Mouse (Mus musculus): ENCODE data around the gene Unc13d. TPM values are rescaled to one million over a fixed set of nuclear protein-coding genes. Genes with fewer than 3 reads are reported as not detected.

Unc13d gene
- total RNA-seq, 2 experiments from 2014 or later = 1.3 to 2.1 TPM

DNA sequence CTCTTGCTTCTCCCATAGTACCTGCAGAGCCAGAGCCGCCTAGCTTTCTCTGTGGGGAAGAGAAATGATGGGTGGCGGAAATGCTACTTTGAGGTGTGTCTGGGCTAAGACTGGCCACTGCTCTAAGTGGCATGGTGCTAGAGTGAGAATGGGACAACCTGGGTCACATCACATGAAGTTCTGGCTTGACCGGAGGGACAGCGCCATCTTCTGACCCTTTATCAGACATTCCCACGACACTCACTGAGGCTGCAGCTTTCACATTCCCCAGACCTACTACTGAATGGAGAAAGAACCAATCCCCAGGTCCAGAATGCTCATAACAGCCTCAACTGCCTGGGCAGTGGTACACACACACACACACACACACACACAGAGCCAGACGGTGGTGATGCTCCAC, 59.7 kb downstream of the Unc13d start:
- no peak for DNase-seq (ENCODE audit: low spot score in 2 of 2)
- Histone ChIP-seq H3K4me3 (no peak overlapping the region), H3K27ac (no peak overlapping the region)
- TF ChIP-seq CTCF (conservative IDR thresholded peaks at IDR 0.05) = peak; percentile 66

DNA sequence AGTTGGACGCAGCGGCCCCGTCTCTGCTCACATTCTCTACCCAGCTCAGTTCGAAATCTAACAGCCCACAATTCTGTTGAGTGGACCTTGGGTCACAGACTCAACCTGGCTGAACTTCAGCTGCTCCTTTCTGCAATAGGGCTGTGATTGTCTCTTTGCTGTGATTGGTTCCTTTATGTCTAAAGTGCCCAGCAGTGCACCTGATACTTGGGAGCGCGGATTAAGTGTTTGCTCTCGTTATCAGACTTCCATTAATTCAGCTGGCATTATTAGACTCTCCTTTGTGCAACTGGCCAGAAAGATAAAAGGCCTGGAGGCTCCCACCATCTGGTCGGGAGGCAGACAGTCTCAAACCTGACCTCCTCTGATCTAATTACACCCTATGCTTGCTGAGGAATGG, 62.9 kb downstream of the Unc13d start:
- H3K4me3 ChIP-seq = no peak overlapping the region
- H3K27ac ChIP-seq = no peak overlapping the region
- TF ChIP-seq CTCF (conservative IDR thresholded peaks at IDR 0.05) = no peak
- DNase-seq (ENCODE audit: low spot score in 2 of 2) = no peak

DNA sequence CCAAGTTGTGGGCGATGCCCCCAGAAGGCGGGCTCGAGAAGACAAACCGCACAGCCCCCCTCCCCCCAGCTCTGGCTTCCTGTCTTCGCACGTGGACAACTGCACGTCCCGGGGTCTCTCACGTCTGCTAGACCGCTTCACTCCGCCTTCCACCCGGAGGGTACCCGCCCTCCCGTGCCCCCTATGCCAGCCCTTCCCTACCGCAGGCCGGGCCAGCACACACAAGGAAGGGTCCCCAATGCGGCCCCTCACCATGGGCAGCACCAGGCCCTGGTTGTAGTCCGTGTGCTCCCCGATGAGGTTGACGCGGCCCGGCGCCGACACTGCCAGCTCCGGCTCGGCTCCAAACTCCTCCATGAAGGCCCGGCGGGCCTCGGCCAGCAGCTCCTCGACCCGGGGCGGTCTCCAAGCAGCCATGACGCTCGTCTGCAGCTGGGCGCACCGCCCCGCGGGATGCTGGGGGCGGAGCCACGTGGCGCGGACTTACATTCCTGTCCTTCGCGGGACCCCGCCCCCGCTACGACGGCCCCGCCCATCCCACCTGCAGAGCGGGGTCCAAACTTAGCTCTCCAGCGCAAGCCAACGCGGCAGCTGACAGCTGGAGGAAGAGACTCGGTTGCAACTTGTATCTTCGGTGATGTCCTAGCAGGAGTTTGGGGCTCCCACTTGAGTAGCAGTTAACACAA, 65.4 kb downstream of the Unc13d start, which contains the start of gene Galk1:
Gene Galk1, minus strand, starts transcription at position 458 of the 686 bp plus-strand sequence.
- no peak for TF ChIP-seq CTCF (conservative IDR thresholded peaks at IDR 0.05)

More for the DNA sequence above, 65.4 kb downstream of the Unc13d start, which contains the start of gene Galk1:
- peak within 1 kb of the TSS; percentile 52 for H3K27ac ChIP-seq
- peak within 1 kb of the TSS; percentile 80 for H3K4me3 ChIP-seq
- DNase-seq (ENCODE audit: low spot score in 2 of 2) = peak; percentile 71 to 79

Other genes starting within 250 kb of the Unc13d start
- under 1 TPM; 0.22 to 0.41 TPM for gene Myo15b, start 219.6 kb downstream of the Unc13d start, total RNA-seq (2021)
- 1 to 10 TPM in 1 of 2 experiments, under 1 TPM in 1; 0.54 to 1.3 TPM for gene Smim5, start 178.0 kb downstream of the Unc13d start, total RNA-seq (2021)
- gene Smim6, start 165.9 kb downstream of the Unc13d start, total RNA-seq (2021) = not detected
- gene Sap30bp, start 144.7 kb downstream of the Unc13d start, total RNA-seq (2021) = 10 to 100 TPM; 40.8 to 47.0 TPM
- 10 to 100 TPM; 36.6 to 39.3 TPM for gene Recql5, start 144.5 kb downstream of the Unc13d start, total RNA-seq (2021)
- gene Itgb4, start 103.3 kb downstream of the Unc13d start, total RNA-seq (2021) = 1 to 10 TPM; 6.4 to 6.6 TPM
- 10 to 100 TPM; 13.3 to 13.5 TPM for gene Galk1, start 65.2 kb downstream of the Unc13d start, total RNA-seq (2021)
- 100 to 1,000 TPM; 285 to 322 TPM for gene H3f3b, start 50.0 kb downstream of the Unc13d start, total RNA-seq (2021)
- gene Unk, start 47.6 kb downstream of the Unc13d start, total RNA-seq (2021) = 10 to 100 TPM; 26.3 to 30.8 TPM
- 100 to 1,000 TPM; 417 to 440 TPM for gene Wbp2, start 9.0 kb upstream of the Unc13d start, total RNA-seq (2021)
- gene Trim47, start 49.2 kb upstream of the Unc13d start, total RNA-seq (2021) = 1 to 10 TPM; 4.6 to 7.2 TPM
- 1 to 10 TPM; 6.9 to 7.7 TPM for gene Trim65, start 53.2 kb upstream of the Unc13d start, total RNA-seq (2021)
- 10 to 100 TPM; 64.6 to 66.8 TPM for gene Mrpl38, start 60.9 kb upstream of the Unc13d start, total RNA-seq (2021)
- 10 to 100 TPM; 91.6 to 96.4 TPM for gene Fbf1, start 90.2 kb upstream of the Unc13d start, total RNA-seq (2021)
- 10 to 100 TPM; 39.6 to 40.1 TPM for gene Ten1, start 120.9 kb upstream of the Unc13d start, total RNA-seq (2021)
- 100 to 1,000 TPM; 124 to 126 TPM for gene Acox1, start 121.1 kb upstream of the Unc13d start, total RNA-seq (2021)
- under 1 TPM; 0.67 to 0.93 TPM for gene Evpl, start 160.1 kb upstream of the Unc13d start, total RNA-seq (2021)
- 10 to 100 TPM; 63.7 to 64.1 TPM for gene Srp68, start 196.3 kb upstream of the Unc13d start, total RNA-seq (2021)
- gene Galr2, start 203.0 kb upstream of the Unc13d start, total RNA-seq (2021) = not detected
- 10 to 100 TPM; 83.2 to 94.8 TPM for gene Exoc7, start 229.3 kb upstream of the Unc13d start, total RNA-seq (2021)